8 mouse cellular contexts compared by ENCODE assay signal in genomic region chr14:8935121-8935520, GRCm38 (mm10).
DNase-seq lines count a peak whose midpoint lies in the region; ATAC-seq and TF ChIP-seq lines count a peak whose summit lies in the region.

No protein-coding gene starts in this region.

- H3K27ac ChIP-seq in hindbrain, embryonic 11.5 days (ENCODE audit: low read depth, low read length) = no peak overlapping the region
- H3K27ac ChIP-seq in hindbrain, embryonic 13.5 days = no peak overlapping the region
- no peak overlapping the region for H3K27ac ChIP-seq in ES-E14 (ENCODE audit: insufficient read depth, low read depth, low read length, poor library complexity, severe bottlenecking)

- WGBS in hindbrain, embryonic 11.5 days = 34% methylated on average over 5 of the region's 5 CpGs
- 26% methylated on average over 5 of the region's 5 CpGs for WGBS in hindbrain, embryonic 13.5 days

- H3K4me3 ChIP-seq in hindbrain, embryonic 11.5 days (ENCODE audit: low read depth, low read length) = no peak overlapping the region
- no peak overlapping the region for H3K4me3 ChIP-seq in hindbrain, embryonic 13.5 days
- no peak overlapping the region for H3K4me3 ChIP-seq in ES-E14 (ENCODE audit: insufficient read depth in 1 of 2, low read depth in 1 of 2, low read length in 2 of 2, poor library complexity in 1 of 2, severe bottlenecking in 1 of 2)

- H3K9me3 ChIP-seq in hindbrain, embryonic 11.5 days (ENCODE audit: control insufficient read depth, low read length) = no peaks in the 10 kb centered on the region
- H3K9me3 ChIP-seq in hindbrain, embryonic 13.5 days = no peaks in the 10 kb centered on the region
- no peaks in the 10 kb centered on the region for H3K9me3 ChIP-seq in ES-E14 (ENCODE audit: control insufficient read depth, insufficient read depth, low read depth, low read length)

- in situ Hi-C loops in ES-E14 (cut with MboI; ENCODE audit: low sequenced_read_pairs in 2 of 2, unreplicated experiment in 2 of 2) = loop anchor here in 1 of 2 experiments (25.0 kb wide), 2 partner anchors 102 to 573 kb away; no protein-coding TSS in a partner anchor

- H3K9ac ChIP-seq in hindbrain, embryonic 11.5 days (ENCODE audit: low read depth, low read length) = no peak overlapping the region
- no peak overlapping the region for H3K9ac ChIP-seq in hindbrain, embryonic 13.5 days
- H3K9ac ChIP-seq in ES-E14 (ENCODE audit: insufficient read depth, low read depth, low read length, poor library complexity, severe bottlenecking) = no peak overlapping the region

- H3K36me3 ChIP-seq in hindbrain, embryonic 11.5 days (ENCODE audit: control insufficient read depth, insufficient read depth, low read length) = no peaks in the 10 kb centered on the region
- no peaks in the 10 kb centered on the region for H3K36me3 ChIP-seq in hindbrain, embryonic 13.5 days
- H3K36me3 ChIP-seq in ES-E14 (ENCODE audit: control insufficient read depth, insufficient read depth, low read length, poor library complexity, severe bottlenecking) = no peaks in the 10 kb centered on the region

- no peaks in the 10 kb centered on the region for H3K4me1 ChIP-seq in hindbrain, embryonic 11.5 days (replicated peaks; ENCODE audit: control insufficient read depth, insufficient read depth, low read length)
- H3K4me1 ChIP-seq in hindbrain, embryonic 13.5 days (replicated peaks) = no peaks in the 10 kb centered on the region
- no peaks in the 10 kb centered on the region for H3K4me1 ChIP-seq in ES-E14 (ENCODE audit: control insufficient read depth in 2 of 2, insufficient read depth in 2 of 2, low read length in 2 of 2, poor library complexity in 1 of 2)

- DNase-seq in hindbrain, embryonic 11.5 days (ENCODE audit: low spot score) = peak; percentile 73
- DNase-seq in ES-E14 (ENCODE audit: low read depth, low spot score) = peak; percentile 43
- DNase-seq in cerebellum, adult 9-10 months = peak; percentile 16
- DNase-seq in heart, postnatal 36 days = peak; percentile 13 to 28
- peak; percentile 6 for DNase-seq in left cerebral cortex, adult 8-10 months (ENCODE audit: low spot score in 2 of 2)
- peak; percentile 43 for DNase-seq in right cerebral cortex, postnatal 14 days
- DNase-seq in ovary, postnatal 36 days (ENCODE audit: low spot score) = no peak

- no peaks in the 10 kb centered on the region for H3K27me3 ChIP-seq in hindbrain, embryonic 11.5 days (ENCODE audit: control insufficient read depth, insufficient read depth, low read length)
- no peaks in the 10 kb centered on the region for H3K27me3 ChIP-seq in hindbrain, embryonic 13.5 days

- ATAC-seq in hindbrain, embryonic 11.5 days (ENCODE audit: low FRiP score) = no peak
- ATAC-seq in hindbrain, embryonic 13.5 days (ENCODE audit: low FRiP score) = no peak

- intact Hi-C loops in heart, postnatal 36 days (cut with DNase I) = loop anchor here (10.0 kb wide), 1 partner anchor 460 kb away; no protein-coding TSS in a partner anchor

- H3K4me2 ChIP-seq in hindbrain, embryonic 11.5 days (replicated peaks; ENCODE audit: low read depth, low read length) = no peak overlapping the region
- no peak overlapping the region for H3K4me2 ChIP-seq in hindbrain, embryonic 13.5 days

TF ChIP-seq in ES-E14, 5 proteins besides CTCF, POLR2A, EP300 and RAD21:
- TF ChIP-seq ZC3H11A (IDR thresholded peaks at IDR 0.05; ENCODE audit: borderline replicate concordance, low read depth, low read length) (peak; percentile 30; the same call in 1 of the 2 replicates), MAFK (IDR thresholded peaks at IDR 0.05; ENCODE audit: insufficient read depth, low read depth, low read length) (no peak)
